ENCODE assay signal across 18 mouse cellular contexts in genomic region chr11:72151120-72151519, GRCm38 (mm10). TPM values are rescaled to one million over a fixed set of nuclear protein-coding genes. Genes with fewer than 3 reads are reported as not detected.
DNase-seq lines count a peak whose midpoint lies in the region; ATAC-seq lines count a peak whose summit lies in the region.
"Had no signal": no experiment of that assay in that cellular context is flagged by ENCODE, and none has a peak within 500 bp of the region (broad histone marks: within the 10 kb centered on the region; RNA-seq: fewer than 3 reads in every experiment).

No protein-coding gene starts in this region.

- peak overlapping the region; percentile 65 for H3K27ac ChIP-seq in forebrain, embryonic 10.5 days
- no peak overlapping the region for H3K27ac ChIP-seq in forebrain, embryonic 13.5 days
- 0 out of 2 replicates have a peak overlapping the region, but pooled peaks have one; percentile 21 for H3K27ac ChIP-seq in kidney, embryonic 16.5 days (ENCODE audit: low read length)
- peak overlapping the region; percentile 28; the same call in 1 of the 2 replicates for H3K27ac ChIP-seq in embryonic facial prominence, embryonic 13.5 days
- H3K27ac ChIP-seq: forebrain, embryonic 15.5 days; heart, embryonic 13.5 days; limb, embryonic 15.5 days; midbrain, embryonic 13.5 days; stomach, embryonic 15.5 days had no signal

- no peak for ATAC-seq in forebrain, embryonic 13.5 days
- ATAC-seq in kidney, embryonic 16.5 days (ENCODE audit: low FRiP score, low TSS enrichment) = peak; percentile 56; the same call in 1 of the 2 replicates
- peak; percentile 49; the same call in 1 of the 2 replicates for ATAC-seq in embryonic facial prominence, embryonic 13.5 days (ENCODE audit: insufficient number of reproducible peaks, insufficient read depth, low FRiP score, low TSS enrichment, low read depth)
- ATAC-seq: CD4-positive, CD25-positive, alpha-beta regulatory T cell, adult 4 months; forebrain, embryonic 15.5 days; liver, postnatal 0 days; midbrain, embryonic 13.5 days had no signal

- H3K4me3 ChIP-seq in forebrain, embryonic 10.5 days = no peak overlapping the region
- H3K4me3 ChIP-seq in forebrain, embryonic 13.5 days = no peak overlapping the region
- H3K4me3 ChIP-seq in kidney, embryonic 16.5 days (ENCODE audit: low read length) = no peak overlapping the region
- no peak overlapping the region for H3K4me3 ChIP-seq in embryonic facial prominence, embryonic 13.5 days
- H3K4me3 ChIP-seq: forebrain, embryonic 15.5 days; heart, embryonic 13.5 days; limb, embryonic 15.5 days; midbrain, embryonic 13.5 days; stomach, embryonic 15.5 days had no signal

- H3K4me2 ChIP-seq in forebrain, embryonic 13.5 days = no peak overlapping the region
- H3K4me2 ChIP-seq in kidney, embryonic 16.5 days (replicated peaks; ENCODE audit: low read depth, low read length) = no peak overlapping the region
- H3K4me2 ChIP-seq in embryonic facial prominence, embryonic 13.5 days = no peak overlapping the region
- H3K4me2 ChIP-seq: forebrain, embryonic 15.5 days; heart, embryonic 13.5 days; limb, embryonic 15.5 days; midbrain, embryonic 13.5 days; stomach, embryonic 15.5 days had no signal

- peaks cover 34% of the 10 kb centered on the region for H3K36me3 ChIP-seq in forebrain, embryonic 10.5 days (replicated peaks)
- H3K36me3 ChIP-seq in forebrain, embryonic 13.5 days (ENCODE audit: poor library complexity, severe bottlenecking) = peaks cover 28% of the 10 kb centered on the region
- H3K36me3 ChIP-seq in kidney, embryonic 16.5 days (ENCODE audit: insufficient read depth, low read length) = 0 out of 2 replicates have a peak, but pooled peaks cover 4% of the 10 kb centered on the region
- H3K36me3 ChIP-seq in embryonic facial prominence, embryonic 13.5 days = peaks cover 27% of the 10 kb centered on the region

- WGBS in forebrain, embryonic 10.5 days = 49% methylated on average over 2 of the region's 2 CpGs
- WGBS in forebrain, embryonic 13.5 days = 55% methylated on average over 2 of the region's 2 CpGs
- 49% methylated on average over 2 of the region's 2 CpGs for WGBS in kidney, embryonic 16.5 days
- 40% methylated on average over 2 of the region's 2 CpGs for WGBS in embryonic facial prominence, embryonic 13.5 days

- H3K9me3 ChIP-seq in forebrain, embryonic 10.5 days = no peaks in the 10 kb centered on the region
- H3K9me3 ChIP-seq in forebrain, embryonic 13.5 days (replicated peaks) = no peaks in the 10 kb centered on the region
- no peaks in the 10 kb centered on the region for H3K9me3 ChIP-seq in kidney, embryonic 16.5 days (ENCODE audit: low read length)
- H3K9me3 ChIP-seq in embryonic facial prominence, embryonic 13.5 days = no peaks in the 10 kb centered on the region
- H3K9me3 ChIP-seq: forebrain, embryonic 15.5 days; G1E; heart, embryonic 13.5 days; limb, embryonic 15.5 days; midbrain, embryonic 13.5 days; stomach, embryonic 15.5 days had no signal

- DNase-seq in forebrain, embryonic 10.5 days (ENCODE audit: extremely low spot score, low spot score) = no peak
- no peak for DNase-seq in kidney, postnatal 10 days
- DNase-seq in lung, postnatal 10 days = peak; percentile 52
- no peak for DNase-seq in spleen, adult 18-20 months
- DNase-seq in thymus, postnatal 36 days = no peak
- DNase-seq: adrenal gland, adult 2 months; gastrocnemius, postnatal 36 days; liver, postnatal 0 days had no signal

- peaks cover 5% of the 10 kb centered on the region; the same call in 1 of the 2 replicates for H3K27me3 ChIP-seq in forebrain, embryonic 10.5 days (ENCODE audit: poor library complexity, severe bottlenecking)
- no peaks in the 10 kb centered on the region for H3K27me3 ChIP-seq in forebrain, embryonic 13.5 days
- H3K27me3 ChIP-seq in kidney, embryonic 16.5 days (ENCODE audit: insufficient read depth, low read length) = no peaks in the 10 kb centered on the region
- H3K27me3 ChIP-seq in embryonic facial prominence, embryonic 13.5 days = no peaks in the 10 kb centered on the region
- H3K27me3 ChIP-seq: forebrain, embryonic 15.5 days; heart, embryonic 13.5 days; limb, embryonic 15.5 days; midbrain, embryonic 13.5 days; stomach, embryonic 15.5 days had no signal

- no peak overlapping the region for H3K9ac ChIP-seq in forebrain, embryonic 13.5 days
- no peak overlapping the region for H3K9ac ChIP-seq in kidney, embryonic 16.5 days (replicated peaks; ENCODE audit: low read length)
- no peak overlapping the region for H3K9ac ChIP-seq in embryonic facial prominence, embryonic 13.5 days
- H3K9ac ChIP-seq: forebrain, embryonic 15.5 days; heart, embryonic 13.5 days; limb, embryonic 15.5 days; liver, postnatal 0 days; midbrain, embryonic 13.5 days; stomach, embryonic 15.5 days had no signal

- H3K4me1 ChIP-seq in forebrain, embryonic 10.5 days = peaks cover 39% of the 10 kb centered on the region
- H3K4me1 ChIP-seq in forebrain, embryonic 13.5 days = peaks cover 32% of the 10 kb centered on the region
- peaks cover 8% of the 10 kb centered on the region for H3K4me1 ChIP-seq in kidney, embryonic 16.5 days (ENCODE audit: insufficient read depth, low read length)
- peaks cover 46% of the 10 kb centered on the region for H3K4me1 ChIP-seq in embryonic facial prominence, embryonic 13.5 days
- H3K4me1 ChIP-seq: limb, embryonic 15.5 days had no signal

RNA-seq across cellular contexts. Expression of gene Pitpnm3, which starts 15.5 kb away (rescaled TPM):
- 0.02 and 0.04 TPM in 2 replicates for polyA plus RNA-seq in forebrain, embryonic 10.5 days (2016; fragmentation: Nextera tagmentation; extraction: Ambion mirVana)
- 0.63 and 0.65 TPM in 2 replicates for polyA plus RNA-seq in forebrain, embryonic 13.5 days (2015; fragmentation: Nextera tagmentation; extraction: Ambion mirVana)
- 0.15 and 0.16 TPM in 2 replicates for polyA plus RNA-seq in kidney, embryonic 16.5 days (2015; fragmentation: Nextera tagmentation; extraction: Ambion mirVana)
- polyA plus RNA-seq in embryonic facial prominence, embryonic 13.5 days (2015; fragmentation: Nextera tagmentation; extraction: Ambion mirVana) = 0.62 and 1.2 TPM in 2 replicates
- polyA plus RNA-seq: liver, postnatal 0 days had no signal

RNA-seq across cellular contexts. Expression of gene Gm43951, which starts 55.5 kb away (rescaled TPM):
- 0.42 and 0.52 TPM in 2 replicates for polyA plus RNA-seq in forebrain, embryonic 10.5 days (2016; fragmentation: Nextera tagmentation; extraction: Ambion mirVana)
- 0.94 and 1.2 TPM in 2 replicates for polyA plus RNA-seq in forebrain, embryonic 13.5 days (2015; fragmentation: Nextera tagmentation; extraction: Ambion mirVana)
- 0.09 and 0.21 TPM in 2 replicates for polyA plus RNA-seq in kidney, embryonic 16.5 days (2015; fragmentation: Nextera tagmentation; extraction: Ambion mirVana)
- 0.52 and 0.84 TPM in 2 replicates for polyA plus RNA-seq in embryonic facial prominence, embryonic 13.5 days (2015; fragmentation: Nextera tagmentation; extraction: Ambion mirVana)
- polyA plus RNA-seq: CD4-positive, CD25-positive, alpha-beta regulatory T cell, adult 4 months; liver, postnatal 0 days had no signal

RNA-seq across cellular contexts. Expression of gene 4933427D14Rik, which starts 56.1 kb away (rescaled TPM):
- polyA plus RNA-seq in forebrain, embryonic 10.5 days (2016; fragmentation: Nextera tagmentation; extraction: Ambion mirVana) = 16.2 and 16.4 TPM in 2 replicates
- polyA plus RNA-seq in forebrain, embryonic 13.5 days (2015; fragmentation: Nextera tagmentation; extraction: Ambion mirVana) = 26.2 and 29.9 TPM in 2 replicates
- 11.7 and 13.1 TPM in 2 replicates for polyA plus RNA-seq in kidney, embryonic 16.5 days (2015; fragmentation: Nextera tagmentation; extraction: Ambion mirVana)
- polyA plus RNA-seq in embryonic facial prominence, embryonic 13.5 days (2015; fragmentation: Nextera tagmentation; extraction: Ambion mirVana) = 20.6 and 24.1 TPM in 2 replicates

RNA-seq across cellular contexts. Expression of gene Txndc17, which starts 56.2 kb away (rescaled TPM):
- polyA plus RNA-seq in forebrain, embryonic 10.5 days (2016; fragmentation: Nextera tagmentation; extraction: Ambion mirVana) = 172 and 176 TPM in 2 replicates
- polyA plus RNA-seq in forebrain, embryonic 13.5 days (2015; fragmentation: Nextera tagmentation; extraction: Ambion mirVana) = 152 and 157 TPM in 2 replicates
- 207 and 210 TPM in 2 replicates for polyA plus RNA-seq in kidney, embryonic 16.5 days (2015; fragmentation: Nextera tagmentation; extraction: Ambion mirVana)
- polyA plus RNA-seq in embryonic facial prominence, embryonic 13.5 days (2015; fragmentation: Nextera tagmentation; extraction: Ambion mirVana) = 243 and 259 TPM in 2 replicates
